Mouse (Mus musculus): ENCODE results near the gene Hrnr. TPM values are rescaled to one million over a fixed set of nuclear protein-coding genes. Genes with fewer than 3 reads are reported as not detected.

Hrnr gene
- not detected for total RNA-seq (2021)
- long read RNA-seq: 0 reads

DNA sequence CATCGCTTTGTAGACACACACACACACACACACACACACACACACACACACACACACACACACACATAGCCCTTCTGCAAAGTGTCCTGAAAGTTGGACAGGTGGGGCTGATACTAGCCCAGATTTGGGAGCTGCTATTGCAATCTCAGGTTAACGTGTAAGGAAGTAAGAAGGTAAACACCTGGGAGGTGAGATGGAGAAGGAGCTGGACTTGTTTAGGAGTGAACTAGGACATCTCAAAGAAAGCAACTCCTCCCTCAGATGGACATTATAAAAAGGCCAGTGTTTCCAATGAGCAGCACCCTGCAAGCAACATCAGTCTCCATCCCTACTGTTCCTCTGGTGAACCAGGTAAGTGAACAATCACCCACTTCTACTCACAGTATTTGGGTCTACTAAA lies at the start of gene Hrnr:
Gene Hrnr (plus strand): TSS at position 301 of the 400 bp plus-strand sequence.
- no peak for DNase-seq (ENCODE audit: low spot score in 2 of 2)

DNA sequence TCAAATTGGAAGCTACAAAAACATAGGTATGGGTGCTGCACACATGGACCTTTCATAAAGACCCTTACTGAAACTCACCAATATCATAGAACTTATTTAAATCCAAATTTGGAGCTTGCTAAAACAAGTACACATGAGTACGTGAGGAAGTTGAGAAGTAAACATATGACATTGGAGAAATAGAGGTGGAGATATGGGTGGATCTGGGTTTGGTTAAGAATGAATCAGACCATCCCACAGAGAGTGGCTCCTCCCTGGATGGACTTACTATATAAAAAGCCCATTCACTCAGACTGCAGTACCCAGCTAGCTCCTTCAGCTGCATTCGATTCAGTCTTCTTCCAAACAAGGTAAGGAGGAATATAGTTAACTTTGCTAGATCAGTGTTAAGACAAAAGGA lies 46.3 kb upstream of the Hrnr start, which contains the start of gene Flg:
Gene Flg (plus strand): TSS at position 301 of the 400 bp plus-strand sequence.
- DNase-seq (ENCODE audit: low spot score in 2 of 2): no peak

DNA sequence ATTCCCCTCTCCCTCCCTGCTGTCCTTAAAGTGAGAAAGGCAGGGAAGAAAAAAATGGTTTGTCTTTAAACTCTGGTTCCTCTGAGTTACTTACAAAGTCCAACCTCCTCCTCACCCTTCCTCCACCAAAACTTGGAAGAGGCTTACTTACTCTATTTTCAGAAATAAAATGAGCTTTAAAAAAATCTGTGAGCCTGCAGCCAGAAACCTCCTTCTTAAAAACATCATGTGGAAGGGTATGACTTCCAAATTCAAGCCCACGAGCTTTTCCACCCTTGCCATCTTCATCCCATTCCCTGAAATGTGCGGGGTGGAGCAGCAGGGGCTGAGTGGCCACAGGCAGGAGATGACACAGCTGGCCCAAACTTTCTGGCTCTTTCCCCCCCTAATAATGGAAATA lies 22.0 kb upstream of the Hrnr start:
- DNase-seq (ENCODE audit: low spot score in 2 of 2): no peak

DNA sequence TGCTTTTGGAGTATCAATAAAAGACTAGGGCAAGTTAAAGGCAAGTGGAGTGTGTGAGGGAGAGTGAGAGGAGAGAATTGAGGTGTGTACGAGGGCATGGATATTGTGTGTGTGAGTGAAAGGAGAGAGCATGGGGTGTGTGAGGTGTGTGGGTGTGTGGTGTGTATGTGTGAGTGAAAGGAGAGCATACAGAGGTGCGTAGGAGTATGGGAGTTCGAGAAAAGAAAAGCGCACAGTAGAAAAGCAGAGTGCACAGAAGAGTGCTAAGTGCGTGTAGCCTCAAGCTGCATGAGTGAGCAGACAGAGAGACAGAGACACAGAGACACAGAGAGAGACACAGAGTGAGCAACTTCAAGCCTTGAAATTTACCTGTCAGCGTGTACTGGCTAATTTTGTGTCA lies 19.7 kb upstream of the Hrnr start:
- no peak for DNase-seq (ENCODE audit: low spot score in 2 of 2)

DNA sequence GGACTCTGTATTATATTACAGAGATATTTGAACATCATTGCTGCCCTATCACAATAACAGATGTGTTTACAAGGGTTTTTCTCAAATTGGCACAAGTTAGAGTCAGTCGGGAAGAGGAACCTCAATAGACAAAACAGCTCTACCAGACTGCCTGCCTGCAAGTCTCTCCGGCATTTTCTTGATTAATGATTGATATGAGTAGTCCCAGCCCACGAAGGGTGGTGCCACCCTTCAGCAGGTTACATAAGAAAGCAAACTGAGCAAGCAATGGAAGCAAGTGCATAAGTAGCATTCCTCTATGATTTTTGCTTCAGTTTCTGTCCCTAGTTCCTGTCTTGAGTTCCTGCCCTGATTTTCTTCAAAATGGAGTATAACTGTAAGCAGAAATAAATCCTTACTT lies 17.7 kb upstream of the Hrnr start:
- no peak for DNase-seq (ENCODE audit: low spot score in 2 of 2)

DNA sequence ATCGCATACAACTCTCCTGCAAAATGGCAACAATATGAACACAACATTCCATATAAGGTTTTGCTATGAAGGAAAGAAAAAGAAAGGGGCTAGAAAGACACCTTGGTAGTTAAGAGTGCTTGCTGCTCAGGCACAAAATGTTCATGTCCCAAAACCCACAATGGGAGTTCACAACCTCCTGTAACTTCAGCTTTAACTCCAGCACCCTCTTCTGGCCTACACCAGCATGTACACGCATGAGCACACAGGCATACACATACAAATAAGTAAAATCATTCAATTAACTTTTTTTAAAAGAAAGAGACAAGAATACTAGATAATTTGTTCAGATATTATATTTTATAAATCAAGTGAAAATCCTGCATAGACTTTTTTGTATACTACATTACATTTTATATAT lies 13.4 kb upstream of the Hrnr start:
- no peak for DNase-seq (ENCODE audit: low spot score in 2 of 2)

DNA sequence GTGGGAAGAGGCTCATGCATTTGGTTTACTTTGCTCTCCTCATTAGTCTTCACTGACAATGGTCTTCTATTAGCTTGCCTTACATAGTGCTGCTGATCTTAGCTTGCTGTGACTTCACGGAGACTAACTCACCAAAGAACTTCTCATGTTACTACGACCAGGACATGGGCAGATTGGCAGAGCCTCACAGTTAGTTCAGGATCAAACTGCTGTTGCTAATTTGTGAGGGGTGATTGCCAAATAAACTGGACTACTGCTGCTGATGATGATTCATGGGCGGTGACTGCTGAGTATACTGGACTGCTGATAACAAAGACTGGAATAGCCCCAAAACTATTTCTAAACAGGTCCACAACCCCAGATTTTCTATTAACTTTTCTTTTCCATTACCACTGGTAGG lies 8.2 kb upstream of the Hrnr start:
- DNase-seq (ENCODE audit: low spot score in 2 of 2): no peak

DNA sequence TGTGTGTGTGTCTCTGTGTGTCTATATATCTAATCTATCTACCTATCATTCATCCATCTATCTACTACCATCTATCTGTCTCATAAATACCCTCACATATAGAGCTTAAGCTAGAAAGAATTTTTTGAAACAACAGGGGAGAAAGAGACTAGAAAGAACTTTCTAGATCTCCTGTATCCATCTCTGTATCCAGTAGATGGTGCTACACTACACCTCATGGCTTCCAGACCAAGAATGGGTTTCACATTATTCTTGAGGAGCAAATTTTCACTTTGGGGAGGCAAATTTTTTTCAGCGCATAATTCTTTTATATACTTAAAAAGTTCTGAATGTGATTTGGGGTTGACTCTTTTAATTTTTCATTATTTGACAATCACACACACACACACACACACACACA lies 5.2 kb upstream of the Hrnr start:
- no peak for DNase-seq (ENCODE audit: low spot score in 2 of 2)

DNA sequence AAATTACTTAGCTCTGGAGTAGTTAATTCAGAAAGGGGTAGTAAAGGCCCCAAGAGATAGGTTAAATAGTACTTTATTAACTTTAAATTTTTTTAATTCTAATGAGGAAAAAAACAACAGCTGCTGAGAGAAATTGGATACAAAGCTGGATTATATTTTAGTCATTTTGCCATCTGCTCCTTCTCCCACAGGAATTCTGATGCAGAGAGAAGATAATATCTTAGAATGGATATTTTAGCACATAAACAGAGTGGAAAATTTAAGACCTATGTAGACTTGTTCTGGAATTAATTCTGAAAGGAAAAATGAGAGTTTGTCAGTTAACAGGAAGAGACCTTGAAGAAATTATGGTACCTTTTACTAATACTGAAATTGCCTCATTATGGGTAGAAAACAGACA lies 18.2 kb downstream of the Hrnr start:
- no peak for DNase-seq (ENCODE audit: low spot score in 2 of 2)

DNA sequence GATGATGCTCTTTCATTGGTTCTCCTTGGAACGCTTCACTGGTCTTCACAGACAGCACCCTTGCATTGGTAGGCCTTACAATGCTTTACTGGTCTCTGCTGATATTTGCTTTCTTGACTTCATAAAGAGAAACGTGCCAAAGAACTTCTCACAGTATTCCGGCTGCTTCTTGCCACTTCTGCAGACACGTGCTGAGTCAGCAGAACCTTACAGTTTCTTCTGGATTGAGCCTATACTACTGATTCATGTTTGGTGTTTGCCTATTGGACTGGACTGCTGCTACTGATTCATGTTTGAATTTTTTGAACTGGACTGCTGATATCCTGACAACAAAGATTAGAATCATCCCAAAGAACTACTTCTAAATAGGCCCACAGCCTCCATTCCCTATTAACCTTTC lies 20.5 kb downstream of the Hrnr start:
- DNase-seq (ENCODE audit: low spot score in 2 of 2): no peak

DNA sequence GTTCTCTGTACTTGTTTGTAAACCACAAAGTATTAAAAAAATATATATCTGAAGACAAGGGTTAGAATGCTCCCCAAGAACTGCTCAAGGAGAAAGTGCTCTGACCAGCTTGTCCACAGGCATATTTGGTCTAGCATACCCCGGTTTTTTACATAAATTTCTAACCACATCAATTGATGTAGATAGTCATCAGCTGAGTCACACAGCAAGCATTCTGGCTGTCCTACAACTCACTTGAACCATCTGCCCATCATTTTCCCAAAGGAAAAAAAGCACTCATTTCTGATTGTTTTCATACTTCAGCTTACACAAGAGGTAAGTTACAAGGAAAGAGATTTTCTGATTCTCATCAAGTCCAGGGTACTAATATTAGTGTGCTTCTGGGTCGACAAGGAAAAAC lies 27.3 kb downstream of the Hrnr start:
- DNase-seq (ENCODE audit: low spot score in 2 of 2): no peak

DNA sequence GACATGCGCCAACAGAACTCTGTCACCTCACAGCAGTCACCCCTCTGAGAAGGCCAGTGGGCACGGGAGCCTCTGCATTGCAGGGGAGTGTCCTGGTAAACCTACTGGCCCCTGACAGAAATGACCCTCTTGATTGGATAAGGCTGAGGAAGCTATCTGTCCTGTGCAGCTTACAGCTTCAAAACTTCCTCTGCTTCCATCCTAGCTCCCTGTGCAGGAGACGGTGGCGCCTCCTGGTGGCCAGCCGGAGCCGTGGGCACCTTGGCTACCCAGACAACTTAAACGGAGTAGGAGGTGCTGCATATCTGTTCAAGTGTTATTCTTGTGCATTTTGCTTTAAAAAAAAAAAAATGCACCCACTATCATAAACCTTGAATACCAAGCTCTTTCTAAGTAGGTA lies 40.5 kb downstream of the Hrnr start:
- peak; percentile 71 to 78 for DNase-seq (ENCODE audit: low spot score in 2 of 2)

DNA sequence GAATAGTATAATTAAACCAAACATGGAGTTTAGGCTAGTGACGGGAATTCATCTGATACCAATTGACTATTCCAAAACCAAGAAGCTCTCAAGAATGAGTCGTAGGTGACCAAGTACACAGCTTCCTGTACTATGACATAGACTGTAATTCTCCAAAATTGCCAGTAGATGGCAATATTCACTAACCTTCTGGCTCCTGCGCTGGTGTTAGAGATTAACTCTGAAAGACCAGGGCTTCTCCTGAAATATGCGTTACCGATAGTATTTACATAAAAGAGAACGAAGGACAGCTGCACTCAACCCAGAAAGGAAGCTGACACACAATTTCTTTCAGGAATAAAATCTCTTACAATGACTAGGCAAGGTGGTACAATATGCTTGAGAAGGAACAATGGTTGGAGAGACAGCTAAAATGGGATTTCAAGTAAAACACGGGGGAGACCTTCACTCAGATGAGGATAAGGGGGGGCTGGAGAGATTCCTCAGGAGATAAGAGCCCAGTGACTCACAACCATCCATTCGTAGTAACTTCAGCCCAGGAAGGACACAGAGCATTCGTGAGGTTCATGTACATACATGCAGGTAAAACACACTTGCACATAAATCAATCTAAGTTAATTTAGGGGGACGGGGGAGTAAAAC lies 42.5 kb downstream of the Hrnr start:
- no peak for DNase-seq (ENCODE audit: low spot score in 2 of 2)

DNA sequence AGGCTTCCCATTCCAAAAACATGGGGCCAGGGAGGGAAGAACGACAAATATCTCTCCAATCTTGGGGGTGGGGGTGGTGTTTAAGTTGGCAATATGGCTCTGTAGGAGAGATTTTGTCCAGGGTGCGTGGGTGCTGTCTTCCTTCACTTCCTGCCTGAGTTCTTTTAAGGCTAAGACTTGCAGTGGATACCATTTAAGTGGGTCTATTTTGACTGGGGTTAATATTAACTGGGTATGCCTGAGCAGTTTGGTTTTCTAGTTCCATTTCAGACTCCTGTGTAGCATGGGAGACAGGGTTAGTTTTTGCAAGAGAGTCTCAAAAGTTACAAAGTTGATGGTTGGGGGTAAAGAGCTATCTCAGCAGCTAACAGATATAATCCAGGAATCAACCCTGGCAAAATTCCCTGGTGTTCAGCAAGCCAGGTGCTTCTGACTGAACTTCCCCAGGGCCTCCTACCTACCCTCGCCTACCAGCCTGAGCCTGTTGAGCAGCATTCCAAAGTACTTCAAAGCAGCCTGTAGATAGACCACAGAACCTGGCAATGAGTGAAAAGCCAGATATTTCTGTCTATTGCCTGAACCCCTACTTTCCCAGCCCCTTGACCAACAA lies 47.5 kb downstream of the Hrnr start:
- no peak for DNase-seq (ENCODE audit: low spot score in 2 of 2)

DNA sequence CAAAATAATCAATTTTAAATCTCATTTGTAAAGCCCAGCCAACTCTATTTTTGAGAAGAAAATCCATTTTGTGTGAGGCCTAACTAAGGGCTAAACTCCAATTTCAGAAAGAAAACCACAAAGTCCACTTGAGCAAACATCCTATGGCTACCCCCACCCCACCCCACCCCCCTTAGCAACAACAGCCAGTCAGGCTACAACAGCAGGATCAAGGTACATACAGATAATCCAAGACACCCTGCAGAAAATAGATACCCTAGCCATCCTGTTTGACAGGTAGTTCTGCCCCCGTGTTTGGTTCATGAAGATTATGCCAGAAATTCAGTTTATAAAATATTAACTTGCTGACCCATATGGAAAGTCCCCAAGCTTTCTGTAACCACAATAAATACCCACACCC lies 48.6 kb downstream of the Hrnr start:
- no peak for DNase-seq (ENCODE audit: low spot score in 2 of 2)

DNA sequence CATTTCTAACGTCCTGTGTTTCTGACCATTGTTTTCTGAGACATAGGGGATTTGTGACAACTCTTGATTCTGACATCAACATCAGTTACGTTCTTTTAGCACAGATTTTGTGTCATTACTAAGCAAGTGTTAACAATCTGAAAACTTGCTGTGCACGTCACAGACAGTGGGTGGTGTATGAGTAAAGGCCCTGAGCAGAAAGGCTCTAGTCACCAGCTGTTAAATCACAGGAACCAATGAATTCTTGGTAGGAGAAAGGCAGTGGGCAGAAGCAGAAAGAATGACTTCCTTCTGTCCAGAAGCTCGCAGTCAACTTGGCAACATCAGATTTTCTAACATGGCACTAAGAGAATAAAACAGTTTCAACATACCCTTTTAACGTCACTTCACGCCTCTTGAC lies 53.9 kb downstream of the Hrnr start:
- DNase-seq (ENCODE audit: low spot score in 2 of 2): no peak

DNA sequence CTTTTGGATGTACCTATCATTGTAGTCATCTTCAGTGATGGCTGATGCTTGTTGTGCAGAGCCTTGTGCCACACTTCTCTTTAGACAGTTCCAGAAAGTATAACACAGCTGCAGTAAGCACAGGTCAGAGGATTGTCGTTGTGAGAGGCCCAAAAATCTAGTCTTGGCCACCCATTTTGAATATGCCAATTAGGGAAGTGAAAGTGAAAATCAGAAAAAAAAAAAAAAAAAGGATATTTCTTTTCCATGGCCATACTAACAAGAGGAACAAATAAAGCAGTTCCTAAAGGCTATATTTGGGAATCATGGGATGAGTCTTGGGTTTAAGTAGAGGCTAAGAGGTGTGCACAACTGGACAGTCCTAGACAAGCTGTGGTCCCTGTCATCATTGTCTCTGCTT lies 55.6 kb downstream of the Hrnr start:
- no peak for DNase-seq (ENCODE audit: low spot score in 2 of 2)

DNA sequence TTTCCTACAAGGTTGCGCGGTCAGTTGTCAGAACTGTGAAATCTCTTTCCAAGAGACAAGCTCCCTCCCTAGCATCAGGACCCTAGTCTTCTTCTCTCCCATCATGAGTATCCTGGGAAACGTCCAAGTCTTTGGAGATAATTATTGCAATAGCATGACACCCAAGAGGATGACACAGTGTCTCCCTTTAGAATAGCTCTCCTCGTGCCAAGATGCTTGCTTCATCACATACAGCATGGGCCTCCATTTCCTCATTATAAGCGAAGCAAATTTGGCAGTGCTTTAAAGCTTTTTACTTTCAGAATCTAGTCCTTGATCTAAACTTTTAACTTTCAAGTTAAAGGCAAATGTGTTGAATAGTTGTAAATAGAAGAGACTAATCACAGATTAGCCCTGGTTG lies 56.1 kb downstream of the Hrnr start:
- no peak for DNase-seq (ENCODE audit: low spot score in 2 of 2)

DNA sequence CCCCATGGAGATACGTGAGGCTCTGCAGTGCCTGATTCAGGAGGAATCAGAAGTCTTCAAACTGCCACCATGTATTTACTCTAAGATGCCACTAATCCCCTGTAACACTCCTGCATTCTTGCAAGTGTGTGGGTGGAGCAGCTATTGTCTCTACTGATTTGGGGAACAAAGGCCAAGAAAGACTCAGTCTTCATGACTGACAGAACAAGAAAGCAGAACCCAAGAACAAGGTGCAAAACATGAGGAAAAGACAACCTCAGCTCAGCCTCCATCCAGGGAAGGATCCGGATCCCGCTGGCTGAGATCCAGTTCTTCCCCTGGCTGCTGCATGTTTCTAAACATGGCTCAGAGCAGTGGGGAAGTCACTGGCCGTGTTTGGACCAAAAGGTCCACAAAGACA lies 58.6 kb downstream of the Hrnr start:
- no peak for DNase-seq (ENCODE audit: low spot score in 2 of 2)
